Mouse (Mus musculus): Measurements from ENCODE around the gene Glipr1l1.
"Not testable (repeated sequence)": the region's sequence is repeated elsewhere in the genome, so short reads cannot be mapped to it uniquely, and the experiment has no call there.

The Glipr1l1 gene

DNA sequence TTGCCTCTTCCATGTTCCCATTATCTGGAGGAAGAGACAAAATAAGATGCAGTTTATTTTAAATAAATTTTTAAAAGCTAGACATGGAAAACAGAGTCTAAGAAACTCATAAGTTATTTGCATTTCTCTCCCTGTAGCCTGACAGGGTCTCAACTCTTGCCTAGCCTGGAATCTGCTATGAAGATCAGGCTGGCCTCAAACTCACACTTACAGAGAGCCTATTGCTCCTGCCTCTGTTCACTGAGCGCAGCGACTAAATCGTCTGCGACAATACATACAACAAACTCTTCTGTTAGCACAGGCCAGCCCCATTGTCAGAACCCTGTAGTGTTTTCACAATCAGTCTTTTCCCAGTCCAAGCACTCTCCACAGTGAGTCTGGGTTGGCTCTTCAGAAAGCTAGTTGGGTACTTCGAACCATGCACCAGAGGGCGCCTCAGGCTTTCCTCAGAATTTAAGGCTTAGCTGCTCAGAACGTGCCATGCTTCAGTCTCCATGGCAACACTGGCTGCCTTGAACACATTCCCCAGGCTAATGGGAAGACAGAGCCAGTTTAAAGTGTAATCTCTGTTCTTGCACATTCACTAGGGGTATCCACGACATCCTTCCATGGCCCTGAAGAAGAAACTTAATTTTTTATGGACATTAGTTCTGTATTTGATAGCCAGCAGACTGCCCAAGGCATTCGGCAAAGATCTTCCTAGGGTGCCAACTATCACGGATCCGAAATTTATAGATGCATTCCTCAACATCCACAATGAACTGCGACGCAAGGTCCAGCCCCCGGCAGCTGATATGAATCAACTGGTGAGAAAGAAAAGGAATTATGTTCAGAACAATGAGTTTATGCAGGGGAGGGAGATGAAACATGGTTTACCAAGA lies at the start of gene Glipr1l1:
Gene Glipr1l1 (plus strand): TSS at position 488 of the 881 bp plus-strand sequence.
- CTCF ChIA-PET, result no interaction called here

DNA sequence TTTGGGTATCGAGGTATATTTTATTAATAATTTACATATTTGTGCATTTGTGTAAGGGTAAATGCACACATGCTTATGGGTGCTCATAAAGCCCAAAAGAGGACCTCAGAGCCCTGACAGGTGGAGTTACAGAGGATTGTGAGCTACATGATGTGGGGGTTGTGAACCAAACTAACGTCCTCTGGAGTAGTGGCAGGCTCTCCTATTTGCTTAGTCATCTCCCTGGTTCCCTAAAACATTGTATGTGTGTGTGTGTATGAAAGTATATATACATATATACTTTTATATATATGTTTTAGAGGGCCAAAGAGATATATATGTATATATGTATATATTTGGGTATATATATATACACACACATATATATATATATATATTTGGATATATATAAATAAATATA lies 36.4 kb upstream of the Glipr1l1 start:
- CTCF ChIA-PET, result no interaction called here

- CTCF ChIA-PET, result not testable (repeated sequence)
Measured at GRCm38 (mm10) chr10:112028689-112029088, 31.3 kb upstream of the Glipr1l1 start.

GRCm38 (mm10) chr10:112043523-112043922 lies 16.5 kb upstream of the Glipr1l1 start:
- CTCF ChIA-PET, result not testable (repeated sequence)

GRCm38 (mm10) chr10:112044283-112044682 lies 15.7 kb upstream of the Glipr1l1 start:
- CTCF ChIA-PET, result not testable (repeated sequence)

DNA sequence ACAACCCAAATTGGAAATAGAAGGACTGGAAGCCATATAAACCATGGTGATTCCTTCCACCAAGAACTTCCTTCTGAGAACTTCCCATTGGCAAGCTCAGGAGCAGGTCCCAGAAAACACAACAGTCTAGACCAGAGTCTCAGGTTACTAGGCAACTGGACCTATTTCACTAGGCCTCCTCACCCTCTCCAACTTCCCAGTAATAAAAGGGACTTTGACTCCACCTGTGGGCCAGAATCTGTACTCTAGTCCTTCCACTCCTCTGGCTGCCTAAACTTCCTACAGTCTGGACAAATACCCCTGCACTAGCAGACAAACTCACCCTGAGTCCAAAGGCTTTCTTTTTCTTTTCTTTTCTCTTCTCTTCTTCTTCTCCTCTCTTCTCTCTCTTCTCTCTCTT lies 8.8 kb upstream of the Glipr1l1 start:
- CTCF ChIA-PET, result interaction anchor here (0.6 kb wide), 1 partner anchor 904 kb away, joined by 3 read pairs; no protein-coding TSS in a partner anchor

DNA sequence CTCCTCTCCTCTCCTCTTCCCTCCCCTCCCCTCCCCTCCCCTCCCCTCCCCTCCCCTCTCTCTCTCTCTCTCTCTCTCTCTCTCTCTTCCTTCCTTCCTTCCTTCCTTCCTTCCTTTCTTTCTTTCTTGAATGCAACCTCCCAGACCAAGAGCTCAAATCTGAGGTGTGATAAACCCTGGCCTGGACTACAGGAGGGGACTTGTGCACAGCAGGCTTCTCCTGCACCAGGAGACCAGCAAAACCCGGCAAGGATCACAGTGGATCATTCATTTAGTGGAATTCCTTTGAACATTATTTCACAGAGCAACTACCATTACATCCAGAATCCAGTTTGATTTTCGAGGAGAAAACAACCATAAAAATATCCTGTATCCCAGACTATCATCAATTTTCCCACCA lies 8.0 kb upstream of the Glipr1l1 start:
- CTCF ChIA-PET, result interaction anchor here (0.6 kb wide), 1 partner anchor 39 kb away, joined by 3 read pairs; no protein-coding TSS in a partner anchor

DNA sequence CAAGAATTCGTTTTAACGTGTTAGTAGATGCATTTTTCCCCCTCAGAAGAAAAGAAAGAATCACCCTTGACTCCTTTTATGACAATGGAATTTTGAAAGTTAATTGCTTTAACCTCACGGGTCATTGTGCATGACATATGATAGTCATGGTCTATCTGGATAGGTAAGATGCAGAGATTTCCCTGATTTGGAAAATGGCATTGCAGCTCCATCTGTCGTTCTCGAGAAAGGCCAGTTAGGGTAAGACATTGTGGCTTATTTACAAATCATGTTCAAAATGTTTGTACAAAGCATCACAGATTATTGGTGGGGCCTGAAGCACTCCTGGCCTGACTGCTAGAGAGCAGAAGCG lies 570 bp downstream of the Glipr1l1 start:
- CTCF ChIA-PET, result not testable (repeated sequence)

DNA sequence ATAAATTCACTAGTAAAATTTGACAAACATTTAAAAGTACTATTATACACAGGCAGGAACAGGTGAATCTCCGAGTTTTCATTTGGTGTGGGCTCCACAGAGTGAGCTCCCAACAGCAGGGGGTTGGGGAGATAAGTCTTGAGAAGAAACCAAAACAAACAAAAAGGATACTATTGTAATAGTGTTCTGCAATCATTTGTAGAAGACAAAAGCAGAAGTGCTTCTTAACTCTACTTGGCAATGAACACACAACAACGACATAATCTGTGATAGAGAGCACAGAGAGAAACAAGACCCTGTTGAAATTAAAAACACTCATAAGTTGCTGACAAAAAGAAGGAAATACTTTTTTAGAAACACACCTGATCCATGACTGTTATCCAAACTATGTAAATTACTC lies 20.1 kb downstream of the Glipr1l1 start:
- CTCF ChIA-PET, result no interaction called here

GRCm38 (mm10) chr10:112083157-112083556 lies 23.2 kb downstream of the Glipr1l1 start, which contains the start of gene Glipr1l2:
TSS of gene Glipr1l2 (plus strand) at chr10:112083354.
- CTCF ChIA-PET, result no interaction called here

DNA sequence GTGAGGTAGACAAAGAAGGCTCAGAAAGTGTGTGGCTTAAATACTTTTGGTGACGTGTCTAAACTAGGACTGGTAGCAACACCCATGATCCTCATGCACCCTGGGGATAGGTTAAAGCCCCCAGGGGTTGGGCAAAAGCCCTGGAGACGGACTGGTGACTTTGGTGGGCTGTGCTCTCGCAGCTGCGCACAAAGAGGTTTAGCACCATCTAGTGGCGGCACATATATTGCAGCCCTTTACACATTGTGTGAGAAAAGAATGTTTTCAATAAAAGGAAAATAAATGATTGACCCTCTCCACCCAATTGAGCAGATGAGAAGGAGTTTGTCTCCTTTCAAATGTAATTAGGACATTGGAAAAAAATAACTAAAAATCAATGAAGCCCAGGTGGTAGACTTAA lies 45.8 kb downstream of the Glipr1l1 start:
- CTCF ChIA-PET, result interaction anchor here (0.6 to 0.9 kb wide), 3 partner anchors 128 to 337 kb away, joined by 3 to 5 read pairs (median 5); no protein-coding TSS in a partner anchor

- CTCF ChIA-PET, result interaction anchor here (0.5 kb wide), 1 partner anchor 1227 kb away, joined by 3 read pairs; no protein-coding TSS in a partner anchor
Measured at GRCm38 (mm10) chr10:112110401-112110800, 50.4 kb downstream of the Glipr1l1 start.

DNA sequence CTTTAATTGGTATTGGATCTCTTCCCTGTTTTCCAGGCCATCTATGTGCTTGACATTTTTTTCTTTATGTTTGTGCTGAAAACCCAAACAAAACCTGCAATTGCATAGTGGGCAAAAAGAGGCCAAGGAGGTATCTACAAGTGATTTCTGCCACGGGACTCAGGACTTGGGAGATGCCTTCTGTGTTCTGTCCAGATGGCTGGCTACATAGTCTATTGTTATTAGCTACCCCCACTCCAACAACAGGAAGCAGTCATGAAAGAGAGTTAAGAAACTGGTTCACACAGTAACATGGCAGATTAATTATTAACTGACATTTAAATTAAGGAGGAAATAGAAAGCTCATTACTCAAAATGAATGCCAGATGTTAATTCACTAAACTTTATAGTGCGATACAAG lies 65.1 kb downstream of the Glipr1l1 start:
- CTCF ChIA-PET, result not testable (repeated sequence)

GRCm38 (mm10) chr10:112127682-112128230 lies 67.8 kb downstream of the Glipr1l1 start:
- CTCF ChIA-PET, result not testable (repeated sequence)
